Comparison of ENCODE assay signal across 21 mouse cellular contexts in genomic region chr10:80765746-80766145, GRCm38 (mm10). TPM values are rescaled to one million over a fixed set of nuclear protein-coding genes. Genes with fewer than 3 reads are reported as not detected.
DNase-seq lines count a peak whose midpoint lies in the region; ATAC-seq and TF ChIP-seq lines count a peak whose summit lies in the region.
"Had no signal": no experiment of that assay in that cellular context is flagged by ENCODE, and none has a peak within 500 bp of the region (broad histone marks: within the 10 kb centered on the region; RNA-seq: fewer than 3 reads in every experiment).

No protein-coding gene starts in this region.

- DNase-seq in kidney, adult 2 months = no peak
- no peak for DNase-seq in kidney, postnatal 14 days
- DNase-seq in lung, postnatal 0 days (ENCODE audit: low spot score) = no peak
- DNase-seq in lung, postnatal 10 days = no peak
- peak; percentile 42 for DNase-seq in adrenal gland, postnatal 25 days
- DNase-seq in left cerebral cortex, postnatal 4 days = no peak
- DNase-seq in forebrain, embryonic 14.5 days (ENCODE audit: low spot score) = no peak
- DNase-seq: cerebellum, adult 9-11 months; forebrain, postnatal 0 days; gastrocnemius, postnatal 10 days; right cerebral cortex, postnatal 25 days; thymus, adult 2 months had no signal

- no peak for TF ChIP-seq POLR2A in kidney, adult 2 months (IDR thresholded peaks at IDR 0.05; ENCODE audit: low read depth, low read length)

- H3K9ac ChIP-seq in lung, postnatal 0 days (replicated peaks; ENCODE audit: low read depth) = no peak overlapping the region
- no peak overlapping the region for H3K9ac ChIP-seq in forebrain, embryonic 14.5 days (ENCODE audit: low read length)
- H3K9ac ChIP-seq: forebrain, postnatal 0 days; liver, embryonic 14.5 days had no signal

- H3K4me2 ChIP-seq in lung, postnatal 0 days (replicated peaks; ENCODE audit: low read depth, low read length) = no peak overlapping the region
- H3K4me2 ChIP-seq in forebrain, embryonic 14.5 days (ENCODE audit: low read length) = no peak overlapping the region
- H3K4me2 ChIP-seq: heart, embryonic 11.5 days had no signal

- peak; percentile 42 for ATAC-seq in lung, postnatal 0 days
- no peak for ATAC-seq in forebrain, embryonic 14.5 days
- ATAC-seq: activated CD4-positive, CD25-positive, alpha-beta regulatory T cell, adult 4 months; CD4-positive, CD25-positive, alpha-beta regulatory T cell, adult 4 months; forebrain, postnatal 0 days; midbrain, embryonic 16.5 days had no signal

- no peaks in the 10 kb centered on the region; the same call in 1 of the 2 replicates for H3K36me3 ChIP-seq in kidney, adult 2 months (ENCODE audit: control insufficient read depth, insufficient read depth, low read length)
- peaks cover 15% of the 10 kb centered on the region for H3K36me3 ChIP-seq in lung, postnatal 0 days (ENCODE audit: insufficient read depth, low read length)
- peaks cover 60% of the 10 kb centered on the region for H3K36me3 ChIP-seq in forebrain, embryonic 14.5 days (ENCODE audit: control insufficient read depth, insufficient read depth, low read length)

- intact Hi-C loops in left cerebral cortex, postnatal 4 days (cut with DNase I) = no loop called here

- TF ChIP-seq CTCF in kidney, adult 2 months (conservative IDR thresholded peaks at IDR 0.05; ENCODE audit: insufficient read depth, insufficient read length, low read depth, low read length) = no peak
- no peak for TF ChIP-seq CTCF in lung, postnatal 0 days (IDR thresholded peaks at IDR 0.05)

- no peak for TF ChIP-seq EP300 in lung, postnatal 0 days (IDR thresholded peaks at IDR 0.05)

- 61% methylated on average over 2 of the region's 2 CpGs for WGBS in kidney, adult 2 months
- WGBS in lung, postnatal 0 days = 47% methylated on average over 2 of the region's 2 CpGs
- 87% methylated on average over 2 of the region's 2 CpGs for WGBS in forebrain, embryonic 14.5 days

- H3K4me1 ChIP-seq in kidney, adult 2 months (ENCODE audit: control insufficient read depth, insufficient read depth, low read length) = peaks cover 5% of the 10 kb centered on the region
- no peaks in the 10 kb centered on the region for H3K4me1 ChIP-seq in lung, postnatal 0 days (ENCODE audit: insufficient read depth, low read depth, low read length)
- no peaks in the 10 kb centered on the region for H3K4me1 ChIP-seq in forebrain, embryonic 14.5 days (ENCODE audit: control insufficient read depth, insufficient read depth, low read length)

- H3K4me3 ChIP-seq in kidney, adult 2 months (ENCODE audit: insufficient read depth, low read depth, low read length) = no peak overlapping the region
- H3K4me3 ChIP-seq in lung, postnatal 0 days (ENCODE audit: low read depth, low read length) = no peak overlapping the region
- H3K4me3 ChIP-seq in forebrain, embryonic 14.5 days (ENCODE audit: low read depth, low read length) = no peak overlapping the region
- H3K4me3 ChIP-seq: erythroblast, embryonic 14.5 days had no signal

- peak overlapping the region; percentile 32 for H3K27ac ChIP-seq in kidney, adult 2 months (ENCODE audit: insufficient read depth, low read depth, low read length)
- peak overlapping the region; percentile 74 for H3K27ac ChIP-seq in lung, postnatal 0 days (ENCODE audit: low read length)
- H3K27ac ChIP-seq in forebrain, embryonic 14.5 days (ENCODE audit: low read depth, low read length) = no peak overlapping the region
- H3K27ac ChIP-seq: liver, embryonic 14.5 days had no signal

- no peaks in the 10 kb centered on the region for H3K27me3 ChIP-seq in kidney, adult 2 months (replicated peaks; ENCODE audit: control insufficient read depth, insufficient read depth, low read length)
- no peaks in the 10 kb centered on the region for H3K27me3 ChIP-seq in lung, postnatal 0 days (replicated peaks; ENCODE audit: insufficient read depth, low read length)
- H3K27me3 ChIP-seq in forebrain, embryonic 14.5 days (replicated peaks; ENCODE audit: control insufficient read depth, insufficient read depth, low read length) = no peaks in the 10 kb centered on the region

- no peaks in the 10 kb centered on the region for H3K9me3 ChIP-seq in lung, postnatal 0 days (ENCODE audit: low read length)
- no peaks in the 10 kb centered on the region for H3K9me3 ChIP-seq in forebrain, embryonic 14.5 days (replicated peaks; ENCODE audit: control insufficient read depth, low read length)

RNA-seq across cellular contexts. Expression of gene Dot1l, which starts 10.7 kb away (rescaled TPM):
- polyA plus RNA-seq in kidney, adult 2 months (2012; rRNA removed) = 18.4 and 19.5 TPM in 2 replicates
- polyA plus RNA-seq in lung, postnatal 0 days (2015; fragmentation: Nextera tagmentation; extraction: Ambion mirVana) = 7.4 and 9.6 TPM in 2 replicates
- 97.3 and 102 TPM in 2 replicates for total RNA-seq in adrenal gland, postnatal 25 days (2021)
- total RNA-seq in left cerebral cortex, postnatal 4 days (2021) = 10 to 100 TPM; 62.1 TPM
- 13.6 and 19.3 TPM in 2 replicates for polyA plus RNA-seq in forebrain, embryonic 14.5 days (2014; fragmentation: Nextera tagmentation; extraction: Ambion mirVana)

RNA-seq across cellular contexts. Expression of gene Ap3d1, which starts 23.7 kb away (rescaled TPM):
- polyA plus RNA-seq in kidney, adult 2 months (2012; rRNA removed) = 87.7 and 105 TPM in 2 replicates
- polyA plus RNA-seq in lung, postnatal 0 days (2015; fragmentation: Nextera tagmentation; extraction: Ambion mirVana) = 49.3 and 58.2 TPM in 2 replicates
- 94.4 and 102 TPM in 2 replicates for total RNA-seq in adrenal gland, postnatal 25 days (2021)
- 100 to 1,000 TPM; 142 to 145 TPM for total RNA-seq in left cerebral cortex, postnatal 4 days (2021)
- polyA plus RNA-seq in forebrain, embryonic 14.5 days (2014; fragmentation: Nextera tagmentation; extraction: Ambion mirVana) = 81.0 and 99.5 TPM in 2 replicates

RNA-seq across cellular contexts. Expression of gene Sf3a2, which starts 32.3 kb away (rescaled TPM):
- 22.6 and 23.1 TPM in 2 replicates for polyA plus RNA-seq in kidney, adult 2 months (2012; rRNA removed)
- polyA plus RNA-seq in lung, postnatal 0 days (2015; fragmentation: Nextera tagmentation; extraction: Ambion mirVana) = 27.0 and 29.4 TPM in 2 replicates
- total RNA-seq in adrenal gland, postnatal 25 days (2021) = 56.7 and 60.1 TPM in 2 replicates
- total RNA-seq in left cerebral cortex, postnatal 4 days (2021) = 10 to 100 TPM; 58.0 to 58.2 TPM
- 66.6 and 71.7 TPM in 2 replicates for polyA plus RNA-seq in forebrain, embryonic 14.5 days (2014; fragmentation: Nextera tagmentation; extraction: Ambion mirVana)

RNA-seq across cellular contexts. Expression of gene Plekhj1, which starts 32.7 kb away (rescaled TPM):
- polyA plus RNA-seq in kidney, adult 2 months (2012; rRNA removed) = 36.9 and 39.3 TPM in 2 replicates
- polyA plus RNA-seq in lung, postnatal 0 days (2015; fragmentation: Nextera tagmentation; extraction: Ambion mirVana) = 59.9 and 69.1 TPM in 2 replicates
- 114 and 132 TPM in 2 replicates for total RNA-seq in adrenal gland, postnatal 25 days (2021)
- 10 to 100 TPM; 73.2 to 86.2 TPM for total RNA-seq in left cerebral cortex, postnatal 4 days (2021)
- polyA plus RNA-seq in forebrain, embryonic 14.5 days (2014; fragmentation: Nextera tagmentation; extraction: Ambion mirVana) = 140 and 143 TPM in 2 replicates

RNA-seq across cellular contexts. Expression of gene Amh, which starts 39.3 kb away (rescaled TPM):
- polyA plus RNA-seq in kidney, adult 2 months (2012; rRNA removed) = 0.17 and 0.23 TPM in 2 replicates
- polyA plus RNA-seq in lung, postnatal 0 days (2015; fragmentation: Nextera tagmentation; extraction: Ambion mirVana) = 0.07 TPM in 1 of 2 replicates, not detected in the other
- 0.79 and 0.90 TPM in 2 replicates for total RNA-seq in adrenal gland, postnatal 25 days (2021)
- 1 to 10 TPM; 1.9 to 2.2 TPM for total RNA-seq in left cerebral cortex, postnatal 4 days (2021)
- 0.10 TPM in 1 of 2 replicates, not detected in the other for polyA plus RNA-seq in forebrain, embryonic 14.5 days (2014; fragmentation: Nextera tagmentation; extraction: Ambion mirVana)
- total RNA-seq: megakaryocyte, adult 5-6 weeks had no signal
- polyA plus RNA-seq: activated CD4-positive, CD25-positive, alpha-beta regulatory T cell, adult 4 months; CD4-positive, CD25-positive, alpha-beta regulatory T cell, adult 4 months; forebrain, postnatal 0 days; hindbrain, embryonic 11.5 days; intestine, embryonic 14.5 days; midbrain, embryonic 16.5 days had no signal
